In genomic region chr8:104248276-104248675, GRCm38 (mm10) we compare ENCODE assay signal across 1 mouse cellular context.
TF ChIP-seq lines count a peak whose summit lies in the region.

Gene Tk2, minus strand, starts transcription at chr8:104248558.

TF ChIP-seq in CH12.LX, 34 proteins besides CTCF, POLR2A, EP300 and RAD21 (continued from another document):
- TF ChIP-seq ZKSCAN1 (IDR thresholded peaks at IDR 0.05; ENCODE audit: borderline replicate concordance, low read depth, low read length), result no peak
- TF ChIP-seq MAFK (IDR thresholded peaks at IDR 0.05; ENCODE audit: insufficient replicate concordance, low read length), result no peak
- 0 out of 2 replicates have a peak, but pooled peaks have one; percentile 13 for TF ChIP-seq BHLHE40 (IDR thresholded peaks at IDR 0.05; ENCODE audit: low read depth, low read length)
- TF ChIP-seq MEF2A (IDR thresholded peaks at IDR 0.05; ENCODE audit: borderline replicate concordance, low read depth, low read length), result no peak
- TF ChIP-seq USF2 (conservative IDR thresholded peaks at IDR 0.05; ENCODE audit: low read depth, low read length), result no peak
- TF ChIP-seq E2F4 (IDR thresholded peaks at IDR 0.05; ENCODE audit: insufficient replicate concordance, low read depth, low read length), result no peak
- no peak for TF ChIP-seq ETS1 (conservative IDR thresholded peaks at IDR 0.05; ENCODE audit: low read depth, low read length)
- no peak for TF ChIP-seq JUND (conservative IDR thresholded peaks at IDR 0.05; ENCODE audit: low read depth, low read length)
- no peak for TF ChIP-seq TBP (conservative IDR thresholded peaks at IDR 0.05; ENCODE audit: low read depth, low read length)
- no peak for TF ChIP-seq MAX (IDR thresholded peaks at IDR 0.05; ENCODE audit: low read length)
